Mouse (Mus musculus): ENCODE measurements at regions not wholly inside any gene's neighbourhood (a gene's known extent, or its start where the extent isn't known, plus 50 kb on each side); places are given as distances from the start of the nearest gene placed in this dataset. TPM values are rescaled to one million over a fixed set of nuclear protein-coding genes. Genes with fewer than 3 reads are reported as not detected.

DNA sequence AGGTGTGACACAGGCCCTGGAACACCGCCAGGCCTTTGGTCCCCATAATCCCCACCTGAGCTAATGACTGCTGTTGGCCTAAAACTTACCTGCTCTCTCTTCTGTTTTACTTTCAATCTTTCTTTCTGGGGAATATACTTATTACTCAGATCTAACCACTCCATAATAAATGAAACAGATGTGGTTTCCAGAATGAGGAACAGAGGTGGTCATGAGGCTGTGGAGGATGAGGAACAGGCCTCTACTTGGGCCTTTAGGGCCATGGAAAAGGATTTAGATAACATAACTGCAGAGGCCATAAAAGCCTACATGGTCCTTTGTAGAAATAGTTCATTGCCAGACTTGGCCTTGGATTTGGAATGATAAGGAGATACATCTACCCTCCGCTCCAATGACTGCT is 74.1 kb downstream of the B3gnt5 start:
- no peak for DNase-seq (ENCODE audit: low spot score in 2 of 2)

DNA sequence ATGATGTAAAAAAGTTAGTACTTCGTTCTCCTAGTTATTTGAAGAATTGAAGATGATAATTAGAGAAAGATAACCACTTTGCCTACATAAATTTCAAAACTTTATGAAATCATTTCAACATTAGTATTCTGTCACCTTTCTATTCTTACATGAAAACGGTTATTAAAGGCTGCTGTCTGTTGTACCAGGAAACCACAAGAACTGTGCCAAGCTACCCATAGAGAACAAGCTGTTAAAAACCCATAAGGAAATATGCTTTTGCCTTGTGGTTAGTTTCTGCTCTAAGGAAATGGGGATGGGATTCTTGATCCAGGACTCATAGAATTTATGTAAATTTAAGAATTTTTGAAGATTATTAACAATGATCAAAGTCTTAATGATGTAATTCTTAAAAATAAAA is 74.7 kb downstream of the B3gnt5 start:
- DNase-seq (ENCODE audit: low spot score in 2 of 2) = no peak

DNA sequence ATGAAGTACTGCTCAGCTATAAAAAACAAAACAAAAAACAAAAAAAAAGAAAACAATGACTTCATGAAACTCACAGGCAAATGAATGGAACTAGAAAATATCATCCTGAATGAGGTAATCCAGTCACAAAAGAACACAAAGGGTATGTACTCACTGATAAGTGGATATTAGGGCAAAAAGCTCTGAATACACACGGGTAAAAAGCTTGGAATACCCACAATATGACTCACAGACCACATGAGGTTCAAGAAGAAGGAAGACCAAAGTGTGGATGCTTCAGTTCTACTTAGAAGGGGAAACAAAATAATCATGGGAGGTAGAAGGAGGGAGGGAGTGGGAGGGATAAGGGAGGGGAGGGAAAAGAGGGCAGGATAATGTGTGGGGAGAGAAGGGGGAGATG is 79.8 kb downstream of the B3gnt5 start:
- no peak for DNase-seq (ENCODE audit: low spot score in 2 of 2)

DNA sequence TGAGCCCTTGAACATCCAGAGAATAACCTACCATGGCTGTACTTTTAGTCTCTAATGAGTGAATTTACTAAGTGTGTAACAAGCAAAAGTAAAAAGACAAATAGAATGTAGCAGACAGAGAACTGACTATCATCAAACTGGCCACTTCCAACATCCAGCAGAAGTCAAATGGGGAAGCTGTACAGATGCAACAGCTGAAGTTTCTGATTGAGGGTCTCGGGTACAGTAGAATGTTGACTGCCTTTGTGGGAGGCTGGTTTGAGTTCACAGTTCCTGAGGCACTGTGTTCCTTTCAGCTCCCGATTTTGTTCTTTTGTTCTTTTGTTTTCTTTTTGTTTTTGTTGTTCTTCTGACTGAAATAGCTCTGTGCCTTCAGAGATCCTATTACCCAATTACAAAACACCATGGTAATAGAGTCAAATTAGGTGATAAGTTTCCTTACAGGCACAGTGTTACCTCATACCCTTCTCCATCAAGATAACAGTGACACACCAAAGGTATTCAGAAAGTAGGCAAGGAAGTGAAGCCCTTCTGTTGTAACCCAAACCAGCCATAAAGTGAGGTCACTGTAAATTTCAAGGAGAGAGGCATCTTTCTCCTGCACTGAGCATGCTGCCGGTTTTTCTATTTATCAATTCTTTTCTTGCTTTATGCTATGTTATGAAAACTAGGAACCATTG is 82.5 kb downstream of the B3gnt5 start:
- no peak for DNase-seq (ENCODE audit: low spot score in 2 of 2)

DNA sequence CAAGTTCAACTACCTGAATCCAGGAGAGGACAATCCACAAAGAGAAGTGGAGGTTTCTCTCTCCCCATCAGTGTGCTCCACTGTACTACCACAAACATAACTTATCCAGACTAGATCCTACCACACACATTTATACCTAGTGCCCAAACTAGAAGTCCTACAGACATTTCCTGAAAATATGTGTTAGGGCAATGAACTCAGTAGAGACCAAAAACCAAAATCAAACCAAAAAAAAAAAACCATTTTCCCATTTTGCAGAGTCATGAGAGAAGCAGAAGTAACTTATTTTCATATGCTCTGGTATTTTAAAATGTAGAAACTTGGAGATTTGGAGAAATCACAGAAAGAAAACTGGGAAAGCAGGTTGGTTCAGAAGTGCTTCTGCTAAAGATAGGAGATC is 83.7 kb downstream of the B3gnt5 start:
- DNase-seq (ENCODE audit: low spot score in 2 of 2) = no peak

DNA sequence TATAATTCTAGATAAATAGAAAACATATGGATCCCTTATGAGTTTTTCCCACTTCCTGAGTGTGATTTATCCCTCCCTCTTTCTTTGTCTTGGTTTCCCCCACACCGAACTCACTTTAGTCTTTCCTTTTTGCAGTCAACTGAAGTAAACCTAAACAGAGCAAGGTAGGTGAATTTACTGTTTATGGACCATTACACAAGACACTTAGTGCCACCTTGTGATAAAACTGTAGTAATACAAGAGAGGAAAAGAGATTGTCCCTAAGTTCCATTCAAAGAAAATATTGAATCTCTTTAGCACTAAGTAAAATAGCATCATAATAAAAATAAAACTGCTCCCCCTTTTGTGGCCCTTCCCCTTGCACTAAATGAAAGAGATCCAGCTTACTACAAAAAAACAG is 88.4 kb downstream of the B3gnt5 start:
- no peak for DNase-seq (ENCODE audit: low spot score in 2 of 2)

DNA sequence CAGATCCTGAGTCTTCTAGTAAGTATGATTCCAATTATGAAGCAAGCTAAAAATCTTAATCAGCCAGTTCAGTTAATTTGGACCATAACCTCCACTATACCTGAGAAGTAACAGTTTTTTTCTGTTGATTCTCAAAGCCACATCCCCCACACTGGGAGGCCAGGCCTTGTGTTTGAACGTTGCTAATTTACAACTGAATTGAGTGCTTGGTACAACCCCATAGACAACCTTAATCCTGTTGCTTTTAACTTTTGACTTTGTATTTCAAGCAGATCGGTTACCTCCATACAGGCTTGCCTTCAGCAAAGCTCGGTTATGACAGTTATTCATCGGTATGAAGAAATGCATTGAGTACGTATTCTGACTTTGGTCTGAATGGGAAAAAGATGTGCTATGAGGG is 105.3 kb downstream of the B3gnt5 start:
- DNase-seq (ENCODE audit: low spot score in 2 of 2) = no peak

DNA sequence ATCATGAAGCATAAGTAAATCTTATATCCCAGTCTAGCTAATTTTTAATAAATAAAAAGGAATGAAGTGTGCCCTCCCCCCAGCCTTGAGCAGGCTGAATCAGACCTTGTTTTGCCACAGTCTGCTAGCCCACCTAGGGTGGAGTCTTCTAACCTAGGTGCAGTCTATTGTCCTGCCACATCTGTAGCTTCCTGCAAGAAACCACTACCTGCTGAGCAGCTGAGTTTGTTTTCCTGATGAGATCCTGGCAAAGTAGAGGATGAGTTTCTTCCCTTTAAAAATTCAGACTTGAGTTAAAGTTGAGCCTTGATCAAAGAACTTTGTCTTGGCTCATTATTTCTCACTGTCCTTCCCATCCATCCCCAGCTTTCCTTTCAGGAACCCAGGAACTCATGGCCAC is 105.9 kb downstream of the B3gnt5 start:
- no peak for DNase-seq (ENCODE audit: low spot score in 2 of 2)

DNA sequence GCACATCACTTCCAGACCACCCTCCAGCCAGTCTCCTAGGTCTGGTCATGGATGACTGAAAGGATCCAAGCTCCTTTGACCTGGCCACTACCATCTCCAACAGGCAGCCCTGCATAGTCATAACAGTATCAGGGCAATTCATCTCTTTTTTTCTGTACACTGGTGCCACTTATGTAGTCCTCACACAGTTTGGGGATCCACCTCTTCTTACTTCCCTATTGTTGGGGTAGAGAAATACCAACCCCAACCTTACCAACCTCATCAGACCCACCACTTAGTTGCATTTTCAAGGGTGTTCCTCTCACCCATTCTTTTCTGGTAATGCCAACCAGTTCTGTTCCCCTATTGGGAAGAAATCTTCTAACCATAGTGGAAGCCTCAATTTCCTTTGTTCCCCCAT is 109.4 kb downstream of the B3gnt5 start:
- DNase-seq (ENCODE audit: low spot score in 2 of 2) = no peak

DNA sequence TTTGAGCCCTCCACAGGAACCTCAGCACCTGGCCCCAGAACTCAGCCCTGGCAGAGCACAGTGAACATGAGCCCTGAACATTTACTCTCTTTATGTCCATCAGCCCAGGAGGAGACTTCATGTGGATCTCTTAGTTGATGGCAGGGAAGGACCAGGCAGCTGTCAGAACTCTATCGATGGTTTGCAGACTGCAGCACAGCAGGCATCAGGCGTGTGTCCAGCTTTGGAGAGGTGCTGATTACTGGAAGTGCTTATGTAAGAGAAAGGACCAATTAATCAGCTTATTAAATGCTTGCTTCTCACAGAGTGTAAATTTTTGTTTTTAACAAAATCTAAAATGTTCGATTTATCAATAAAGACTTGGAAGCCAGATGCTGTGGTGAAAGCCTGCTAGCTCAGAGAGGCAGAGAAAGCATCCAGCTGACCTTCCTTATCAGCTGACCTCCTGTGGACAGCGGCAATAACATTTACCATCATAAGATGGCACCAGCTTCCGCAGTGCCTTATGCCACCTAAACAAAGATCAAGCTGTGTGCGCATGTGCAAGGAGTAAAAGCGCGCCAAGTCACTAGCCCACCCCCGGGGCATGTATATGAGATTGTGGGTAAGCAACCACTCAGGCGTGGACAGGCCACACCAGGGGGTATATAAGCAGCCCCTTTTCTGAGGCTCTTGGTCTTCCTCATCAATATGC is 105.8 kb downstream of the Klhl6 start:
- DNase-seq (ENCODE audit: low spot score in 2 of 2) = no peak

DNA sequence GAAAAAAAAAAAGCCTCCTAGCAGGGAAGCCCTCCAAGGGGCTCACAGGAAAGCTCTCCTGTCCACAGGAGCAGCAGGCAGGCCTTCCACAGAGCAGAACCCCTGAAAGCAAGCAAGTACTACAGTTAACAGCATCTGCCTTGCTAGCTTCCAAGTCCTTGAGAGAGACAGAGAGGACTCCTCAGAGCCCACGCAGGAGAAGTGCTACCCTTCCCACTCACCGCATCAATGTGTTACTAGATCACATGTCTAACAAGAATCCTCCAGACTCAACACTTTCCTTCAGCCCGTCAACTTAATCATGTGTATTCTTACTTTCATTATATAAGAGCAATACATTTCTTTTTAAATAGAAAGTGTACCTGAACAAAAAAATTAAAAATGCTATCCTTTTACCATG is 99.9 kb downstream of the Klhl6 start:
- DNase-seq (ENCODE audit: low spot score in 2 of 2) = no peak

DNA sequence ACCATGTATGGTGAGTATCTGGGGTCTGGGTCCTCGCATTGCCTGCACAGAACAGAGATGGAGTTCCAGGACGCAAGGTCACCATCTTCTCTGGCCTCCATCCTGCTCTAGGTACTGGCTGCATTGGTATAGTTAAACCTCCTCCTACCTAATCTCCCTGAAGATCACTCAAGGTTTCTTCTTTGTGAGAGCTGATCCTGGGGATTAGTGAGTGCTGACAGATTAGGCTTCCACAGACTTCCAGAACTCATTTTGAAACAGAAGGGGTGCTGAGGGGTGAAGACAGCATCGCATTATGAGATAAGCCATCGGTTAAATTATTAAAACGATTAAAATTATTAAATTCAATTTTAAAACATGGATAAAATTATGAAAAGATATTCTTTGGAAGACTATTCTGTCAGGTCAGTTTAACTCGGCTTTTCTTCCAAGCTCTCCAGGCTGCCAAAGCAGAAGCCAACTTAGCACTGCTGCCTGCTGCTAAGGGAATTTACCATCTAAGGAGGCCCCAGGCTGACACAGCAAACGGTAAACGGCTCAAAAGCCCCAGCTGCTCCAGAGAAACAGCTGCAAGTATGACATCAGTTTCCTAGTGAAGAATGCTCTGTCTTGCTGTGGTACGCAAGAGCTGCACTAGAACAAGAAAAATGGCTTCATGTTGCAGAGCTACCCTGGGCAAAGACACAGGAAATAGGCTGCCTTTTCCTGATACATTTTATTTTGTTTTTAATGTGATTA is 98.9 kb downstream of the Klhl6 start:
- DNase-seq (ENCODE audit: low spot score in 2 of 2) = peak in 1 of 2 experiments; percentile 12

DNA sequence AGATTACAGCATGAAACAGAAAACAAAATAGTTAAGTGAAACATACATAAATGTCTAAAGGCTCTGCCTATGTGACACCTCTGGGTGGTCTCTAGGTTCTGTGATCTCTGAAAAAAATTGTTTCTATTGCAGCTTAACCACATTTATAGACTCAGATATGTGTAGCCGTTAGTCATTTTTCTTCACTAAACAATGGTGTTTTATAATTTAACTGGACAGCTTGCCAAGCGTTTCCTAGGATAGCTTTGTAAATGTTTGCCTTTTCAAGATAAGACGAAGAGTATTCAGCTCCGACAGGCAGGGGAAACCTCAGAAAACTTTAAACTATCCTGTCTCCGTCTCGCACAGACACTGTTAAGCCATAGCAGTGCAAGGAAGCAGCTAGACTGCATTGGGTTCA is 98.3 kb downstream of the Klhl6 start:
- DNase-seq (ENCODE audit: low spot score in 2 of 2) = no peak

DNA sequence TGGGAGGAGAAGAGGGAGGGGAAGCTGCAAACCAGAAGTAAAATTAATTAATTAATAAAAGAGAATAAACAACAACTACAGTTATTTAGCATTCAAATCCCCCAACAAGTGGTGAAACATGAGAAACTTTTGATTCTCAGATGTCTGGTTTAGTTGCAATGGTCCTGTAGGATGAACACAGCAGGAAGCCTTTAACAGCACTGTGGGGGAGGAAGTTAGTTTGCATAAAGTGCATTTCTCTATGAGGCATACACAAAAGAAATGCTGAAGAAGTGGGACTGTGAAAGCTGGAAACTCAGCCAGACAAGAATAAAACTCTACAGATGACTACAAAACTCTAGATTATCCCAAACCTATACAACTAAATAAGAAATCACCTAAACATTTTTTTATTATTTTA is 96.2 kb downstream of the Klhl6 start:
- DNase-seq (ENCODE audit: low spot score in 2 of 2) = no peak

DNA sequence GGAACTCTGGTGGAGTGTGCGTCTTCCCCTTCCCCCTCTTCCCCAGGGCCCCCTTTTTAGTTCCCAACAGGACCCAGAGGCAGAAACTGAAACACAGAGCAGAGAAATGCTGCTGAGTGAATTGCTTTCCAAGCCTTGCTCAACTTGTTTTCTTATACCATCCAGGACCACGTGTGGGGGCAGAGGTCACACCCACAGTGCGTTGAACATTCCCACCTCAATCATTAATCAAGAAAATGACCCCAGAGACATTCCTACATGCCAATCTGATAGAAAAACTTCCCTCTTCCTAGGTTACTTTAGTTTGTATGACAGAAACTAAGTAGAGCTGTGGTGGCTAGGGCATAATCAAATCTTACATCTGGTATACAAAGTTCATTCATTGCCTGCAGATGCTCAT is 93.3 kb downstream of the Klhl6 start:
- no peak for DNase-seq (ENCODE audit: low spot score in 2 of 2)

DNA sequence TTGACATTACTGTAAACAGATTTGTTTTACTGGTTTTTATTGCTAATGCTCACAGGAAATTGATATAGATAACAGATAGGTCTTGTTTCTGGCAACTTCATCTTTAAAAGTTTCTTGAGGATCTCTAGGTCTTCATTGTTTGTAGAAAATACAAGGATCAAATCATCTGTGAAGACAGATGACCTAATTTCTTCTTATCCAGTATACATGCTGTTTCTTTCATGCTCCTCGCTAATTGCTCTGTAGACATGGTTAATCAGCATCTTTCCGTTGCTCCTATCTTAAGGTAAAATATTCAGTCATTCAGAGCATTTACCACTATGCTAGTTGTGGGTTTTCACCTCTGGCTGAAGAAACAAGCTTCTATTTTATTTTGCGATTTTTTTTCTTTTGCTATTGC is 91.4 kb downstream of the Klhl6 start:
- no peak for DNase-seq (ENCODE audit: low spot score in 2 of 2)

DNA sequence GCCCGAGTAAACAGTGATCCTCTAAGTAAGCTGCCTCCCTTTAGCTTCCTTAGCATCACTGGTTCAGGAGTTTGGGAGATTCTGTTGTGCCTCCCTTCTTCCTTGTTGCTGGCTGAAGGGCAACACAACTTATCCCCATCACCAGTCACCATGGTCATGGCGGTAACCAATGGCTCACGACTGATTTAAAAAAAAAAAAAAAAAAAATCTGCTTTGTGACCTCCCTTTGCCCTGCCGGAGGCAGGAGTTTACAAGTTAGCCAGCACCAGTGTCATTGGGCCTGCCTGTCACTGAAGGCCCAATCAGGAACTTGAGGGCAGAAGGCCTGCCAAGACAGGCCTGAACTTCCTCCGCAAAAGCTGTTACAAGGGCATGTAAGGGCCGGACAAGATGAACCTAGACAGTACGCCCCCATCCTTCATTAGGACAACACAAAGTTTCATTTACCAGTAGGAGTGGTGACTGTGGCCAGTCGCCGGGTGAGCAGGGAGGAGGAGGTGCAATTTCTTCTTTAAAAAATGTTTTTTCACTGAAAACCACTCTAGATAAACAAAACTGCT is 88.3 kb downstream of the Klhl6 start:
- no peak for DNase-seq (ENCODE audit: low spot score in 2 of 2)

Small RNA genes lying in the stretch of these regions (microRNA-seq; reads per million reads assigned to microRNA genes)
- not detected for gene Gm27883

Measured in gastrocnemius, adult 8-10 months (tissue).